Mouse (Mus musculus) forelimb bud, embryonic 11.5 days (tissue): ENCODE measurements around the gene Zcchc2.

Experiments used
- DNase-seq: peaks from one replicate; pipeline ENCODE4 v3.0.0-alpha.2; 2012; ENCODE audit warnings: low read depth, low spot score

Gene Zcchc2

GRCm38 (mm10) chr1:105988903-105989639, 1.1 kb upstream of the Zcchc2 start:
- DNase-seq = no peak

- no peak for DNase-seq
Observed at GRCm38 (mm10) chr1:105989640-105989984, 594 bp upstream of the Zcchc2 start.

GRCm38 (mm10) chr1:105990911-105991761, 930 bp downstream of the Zcchc2 start:
- DNase-seq = peak; percentile 50

- no peak for DNase-seq
Observed at GRCm38 (mm10) chr1:105991931-105992837, 2.0 kb downstream of the Zcchc2 start.

GRCm38 (mm10) chr1:105993196-105993595, 3.0 kb downstream of the Zcchc2 start:
- DNase-seq = no peak

GRCm38 (mm10) chr1:105993601-105994209, 3.5 kb downstream of the Zcchc2 start:
- peak; percentile 83 for DNase-seq

- DNase-seq = no peak
Observed at GRCm38 (mm10) chr1:105995966-105996365, 5.8 kb downstream of the Zcchc2 start.

- no peak for DNase-seq
Observed at GRCm38 (mm10) chr1:105997282-105997681, 7.1 kb downstream of the Zcchc2 start.

GRCm38 (mm10) chr1:105999802-106000201, 9.6 kb downstream of the Zcchc2 start:
- DNase-seq = no peak

GRCm38 (mm10) chr1:106007581-106007980, 17.4 kb downstream of the Zcchc2 start:
- no peak for DNase-seq

GRCm38 (mm10) chr1:106011097-106011496, 20.9 kb downstream of the Zcchc2 start:
- DNase-seq = no peak

- no peak for DNase-seq
Observed at GRCm38 (mm10) chr1:106013759-106014158, 23.6 kb downstream of the Zcchc2 start.

GRCm38 (mm10) chr1:106016262-106016661, 26.1 kb downstream of the Zcchc2 start:
- DNase-seq = no peak

GRCm38 (mm10) chr1:106019854-106020253, 29.6 kb downstream of the Zcchc2 start:
- no peak for DNase-seq

GRCm38 (mm10) chr1:106022998-106023397, 32.8 kb downstream of the Zcchc2 start:
- DNase-seq = no peak

GRCm38 (mm10) chr1:106024254-106024653, 34.0 kb downstream of the Zcchc2 start:
- no peak for DNase-seq

- no peak for DNase-seq
Observed at GRCm38 (mm10) chr1:106024778-106025177, 34.6 kb downstream of the Zcchc2 start.

- no peak for DNase-seq
Observed at GRCm38 (mm10) chr1:106029769-106030168, 39.6 kb downstream of the Zcchc2 start.

- DNase-seq = no peak
Observed at GRCm38 (mm10) chr1:106030331-106030730, 40.1 kb downstream of the Zcchc2 start.

GRCm38 (mm10) chr1:106030886-106031285, 40.7 kb downstream of the Zcchc2 start:
- no peak for DNase-seq

- DNase-seq = no peak
Observed at GRCm38 (mm10) chr1:106031908-106032307, 41.7 kb downstream of the Zcchc2 start.
